Mouse (Mus musculus) stomach, postnatal 0 days (tissue): ENCODE results near the gene Klhl8.

Source experiments
- CTCF ChIP-seq: IDR thresholded peaks from 2 replicates; pipeline ENCODE4 v1.5.1; 2016; ENCODE audit warnings: antibody characterized with exemption, low read depth, mild to moderate bottlenecking, moderate library complexity
- EP300 ChIP-seq: optimal IDR thresholded peaks from 2 replicates; pipeline ENCODE3; 2016; ENCODE audit warnings: antibody characterized with exemption

GRCm38 (mm10) chr5:103898310-103898709 lies 12.7 kb downstream of the Klhl8 start:
- TF ChIP-seq EP300 (no peak), CTCF (no peak)
